Mouse (Mus musculus): ENCODE data around the gene Naip5.
"Not testable (repeated sequence)": the region's sequence is repeated elsewhere in the genome, so short reads cannot be mapped to it uniquely, and the experiment has no call there.

DNA sequence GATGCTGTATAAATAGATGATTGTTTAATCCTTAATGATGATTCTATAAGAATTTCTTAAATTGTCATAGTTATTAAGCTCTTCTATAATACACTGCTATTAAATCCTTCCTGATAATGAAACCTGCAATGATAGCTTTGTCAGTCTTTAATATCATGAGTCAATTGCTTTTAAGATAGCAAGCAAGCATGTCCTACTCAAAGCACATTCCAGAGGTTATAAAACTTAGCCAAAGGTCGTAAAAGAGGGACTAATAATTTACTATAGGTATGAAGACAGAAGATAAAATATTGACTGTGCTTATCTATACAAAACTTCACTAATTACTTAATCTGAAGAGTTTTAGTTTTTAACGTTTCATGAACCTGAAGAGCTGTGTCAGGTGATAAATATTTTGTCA is 10.9 kb upstream of the Naip5 start:
- not testable (repeated sequence) for TF ChIP-seq CTCF (IDR thresholded peaks at IDR 0.05; ENCODE audit: low read depth, low read length); POLR2A (IDR thresholded peaks at IDR 0.05; ENCODE audit: extremely low read depth, insufficient read depth, low read length)
